Mouse (Mus musculus): Measurements from ENCODE around the gene Ctdspl. TPM values are rescaled to one million over a fixed set of nuclear protein-coding genes. Genes with fewer than 3 reads are reported as not detected.

Gene Ctdspl
- polyA plus RNA-seq (2012; rRNA removed), result 40.5 and 42.4 TPM in 2 replicates

DNA sequence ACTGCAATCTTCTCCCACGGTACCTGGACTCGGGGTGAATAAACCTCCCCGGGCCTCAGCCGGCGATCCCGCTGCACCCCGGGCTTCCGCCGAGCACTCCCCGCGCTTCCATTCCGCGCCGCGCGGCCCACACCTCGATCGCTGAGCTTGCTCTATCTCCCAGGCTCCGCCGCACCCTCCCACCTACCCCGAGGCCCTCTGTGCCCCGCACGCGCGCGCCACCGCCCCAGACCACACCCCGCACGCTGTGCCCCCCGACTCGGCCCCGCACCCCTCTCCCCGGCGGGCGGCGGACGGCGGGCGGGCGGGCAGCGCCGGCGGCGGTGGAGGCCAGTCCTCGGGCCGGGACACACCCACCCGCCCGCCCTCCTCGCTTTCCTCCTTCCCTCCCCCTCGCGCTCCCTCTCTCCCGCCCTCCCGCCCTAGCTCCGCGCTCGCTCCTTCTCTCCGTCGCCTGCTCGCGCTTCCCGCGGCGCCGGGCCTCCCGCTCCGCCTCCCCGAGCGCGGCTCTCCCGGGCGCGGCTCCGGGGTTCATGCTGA is at the start of gene Ctdspl:
TSS of gene Ctdspl (plus strand) at position 343 of the 540 bp plus-strand sequence.
- DNase-seq (ENCODE audit: low read depth), result no peak

DNA sequence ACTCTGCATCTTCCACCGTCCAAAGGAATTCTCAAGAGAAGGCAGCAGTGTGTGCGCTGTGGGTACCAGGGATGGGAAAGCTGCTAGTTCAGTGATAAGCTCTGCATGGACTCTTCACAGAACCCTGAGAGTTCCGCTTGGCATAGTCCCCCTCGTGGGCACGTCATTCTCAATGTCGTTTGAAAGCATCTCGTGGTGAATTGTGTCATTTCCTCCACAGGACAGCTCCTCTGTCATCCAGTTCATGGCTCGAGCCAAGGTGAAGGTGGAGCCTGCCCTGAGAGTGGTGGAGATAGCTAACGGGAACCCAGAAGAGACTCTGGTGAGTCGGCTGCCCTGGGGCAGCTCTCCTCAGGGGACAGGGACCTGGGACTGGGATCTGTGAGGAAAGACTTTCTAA is 49.4 kb upstream of the Ctdspl start:
- DNase-seq (ENCODE audit: low read depth), result no peak

DNA sequence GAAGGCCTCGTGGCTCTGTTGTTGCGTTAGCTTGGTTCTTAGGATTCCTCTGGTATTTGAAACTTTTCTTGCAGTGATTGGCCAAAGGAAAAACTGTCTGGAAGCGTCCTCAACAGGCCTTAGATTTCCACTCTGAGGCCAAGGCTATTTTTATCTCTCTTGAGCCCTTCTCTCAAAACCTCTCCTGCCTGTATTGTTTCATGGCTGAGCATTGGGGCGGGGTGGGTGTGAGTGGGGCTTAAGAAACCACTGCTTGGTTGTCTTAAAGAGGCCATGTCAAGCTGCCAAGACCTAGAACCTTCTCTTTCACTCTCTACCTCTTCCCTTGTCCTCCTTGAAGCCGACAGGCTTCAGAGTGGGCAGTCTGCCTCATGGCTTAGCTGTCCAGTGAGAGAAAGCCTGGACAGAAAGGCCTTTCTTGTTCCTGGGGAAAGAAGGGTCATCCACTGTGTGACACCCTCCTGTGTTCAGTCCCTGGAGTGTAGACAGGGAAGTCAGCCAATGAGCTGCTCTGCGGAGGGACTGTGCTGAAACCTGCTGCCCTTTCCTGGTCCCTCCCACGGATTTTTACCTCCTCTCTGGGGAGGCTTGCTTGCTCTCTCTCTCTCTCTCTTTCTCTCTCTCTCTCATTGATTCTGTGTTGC is 48.8 kb upstream of the Ctdspl start:
- DNase-seq (ENCODE audit: low read depth), result no peak

DNA sequence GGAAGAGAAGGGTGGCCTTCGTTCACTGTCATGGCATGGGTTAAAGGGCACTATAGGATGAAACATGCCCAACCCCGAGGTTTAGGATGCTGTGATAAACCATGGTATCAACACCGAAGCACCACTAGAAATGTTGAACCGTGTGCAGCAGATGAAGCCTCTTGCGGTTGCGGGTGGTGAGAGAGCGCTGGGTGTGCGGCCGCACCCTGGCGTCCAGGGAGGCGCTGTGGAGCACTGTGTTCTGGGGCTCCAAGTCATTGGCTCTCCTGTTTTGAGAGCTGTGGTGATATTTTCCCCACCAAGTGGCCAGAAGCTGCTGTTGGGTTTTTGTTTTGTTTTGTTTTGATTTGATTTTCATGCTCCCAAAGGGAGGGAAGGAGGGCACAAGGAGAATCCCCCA is 47.7 kb upstream of the Ctdspl start:
- DNase-seq (ENCODE audit: low read depth), result no peak

DNA sequence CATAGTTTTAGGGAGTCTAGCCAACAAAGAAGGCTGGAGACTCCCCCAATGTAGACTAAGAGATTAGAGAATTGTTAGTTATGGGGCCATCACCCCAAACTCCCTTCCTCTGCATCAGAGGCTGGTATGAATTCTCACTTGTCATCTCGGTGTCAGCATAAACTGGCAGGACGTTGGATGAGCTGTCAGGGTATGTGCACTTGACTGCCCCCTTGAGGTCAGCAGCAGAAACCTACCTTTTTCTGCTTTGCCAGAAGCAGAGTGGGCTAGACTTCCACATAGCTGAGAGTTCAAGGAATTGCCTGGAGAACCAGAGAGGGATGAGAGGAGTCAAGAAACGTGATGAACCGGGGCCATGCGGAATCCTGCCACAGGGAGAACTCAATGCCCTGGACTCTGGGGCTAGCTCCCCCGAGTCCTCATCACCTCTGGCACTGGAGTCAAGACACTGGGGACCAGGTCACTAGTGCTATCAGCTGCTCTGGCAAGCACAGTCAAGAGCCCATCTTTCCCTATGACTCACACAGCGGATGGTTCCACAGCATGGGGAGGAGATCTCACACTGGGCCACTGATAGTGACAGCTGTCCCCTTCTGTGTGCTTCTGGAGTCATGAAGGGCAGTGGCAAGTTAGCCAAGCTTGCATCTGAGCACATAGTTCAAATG is 44.8 kb upstream of the Ctdspl start:
- DNase-seq (ENCODE audit: low read depth), result no peak

DNA sequence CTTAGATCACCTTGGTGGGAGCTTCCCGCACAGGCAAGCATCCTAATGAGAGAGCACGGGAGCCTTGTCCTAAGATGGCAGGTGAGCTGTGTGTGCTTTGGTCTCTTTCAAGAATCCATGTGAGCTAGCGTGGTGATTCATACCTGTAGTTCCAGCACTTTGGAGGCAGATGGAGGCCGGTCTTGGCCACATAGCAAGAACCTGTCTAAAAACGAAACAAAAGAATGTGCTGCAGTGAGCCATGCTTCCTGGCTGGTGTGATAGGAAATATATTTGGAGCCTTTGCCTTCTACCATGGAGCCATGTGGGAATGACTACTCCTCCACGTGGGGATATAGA is 44.3 kb upstream of the Ctdspl start:
- DNase-seq (ENCODE audit: low read depth), result no peak

DNA sequence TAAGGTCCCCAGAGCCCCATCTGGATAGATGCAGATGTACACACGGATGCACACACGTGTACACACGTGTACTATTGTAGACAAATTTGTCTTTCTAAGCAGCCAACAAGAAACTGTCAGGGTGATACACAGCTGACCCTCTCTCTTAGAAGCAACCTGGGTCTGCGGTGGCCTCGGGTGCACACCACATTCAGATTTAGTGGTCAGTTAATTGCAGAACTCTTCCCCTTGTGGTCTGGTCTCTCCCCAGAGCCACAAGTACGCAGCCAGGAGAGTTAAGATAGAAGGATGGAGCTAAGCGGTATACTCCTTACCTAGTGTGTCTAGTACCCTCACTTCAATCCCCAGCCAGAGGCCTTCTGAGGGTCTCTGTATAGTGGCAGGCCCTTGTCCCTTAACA is 43.1 kb upstream of the Ctdspl start:
- no peak for DNase-seq (ENCODE audit: low read depth)

DNA sequence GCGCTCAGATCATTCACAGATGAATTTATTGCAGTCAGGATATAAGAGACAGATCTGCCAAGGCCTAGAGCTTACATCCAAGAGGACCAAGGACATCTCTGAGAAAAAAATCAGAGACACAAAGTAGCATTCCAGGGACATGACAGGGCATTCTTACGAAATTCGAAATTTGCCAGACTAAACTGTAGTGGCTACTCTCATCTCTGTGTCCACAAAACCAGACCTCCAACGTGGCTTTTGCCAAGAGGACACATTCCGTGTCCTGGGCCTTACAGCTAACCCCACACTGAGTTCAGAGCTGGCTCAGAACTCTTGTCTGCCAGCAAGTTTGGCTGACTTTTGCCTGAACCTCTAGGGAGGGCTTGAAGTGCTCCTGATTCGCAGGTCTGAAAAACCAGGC is 40.5 kb upstream of the Ctdspl start:
- no peak for DNase-seq (ENCODE audit: low read depth)

DNA sequence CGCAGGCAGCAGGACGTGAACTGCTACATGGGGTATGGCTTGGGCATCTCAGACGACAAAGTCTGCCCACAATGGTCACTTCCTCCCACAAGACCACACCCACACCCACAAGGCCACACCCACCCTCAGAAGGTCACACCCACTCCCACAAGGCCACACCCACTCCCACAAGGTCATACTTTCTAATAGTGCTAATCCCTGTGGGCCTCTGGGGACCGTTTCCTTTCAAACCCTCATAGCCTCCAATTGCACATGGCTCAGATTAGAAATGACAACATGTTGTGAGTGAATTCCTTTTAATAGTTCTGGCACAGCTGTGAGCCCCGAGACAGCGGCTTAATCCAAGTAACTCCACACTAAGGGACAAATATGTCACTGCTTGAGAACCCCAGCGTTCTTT is 39.1 kb upstream of the Ctdspl start:
- no peak for DNase-seq (ENCODE audit: low read depth)

DNA sequence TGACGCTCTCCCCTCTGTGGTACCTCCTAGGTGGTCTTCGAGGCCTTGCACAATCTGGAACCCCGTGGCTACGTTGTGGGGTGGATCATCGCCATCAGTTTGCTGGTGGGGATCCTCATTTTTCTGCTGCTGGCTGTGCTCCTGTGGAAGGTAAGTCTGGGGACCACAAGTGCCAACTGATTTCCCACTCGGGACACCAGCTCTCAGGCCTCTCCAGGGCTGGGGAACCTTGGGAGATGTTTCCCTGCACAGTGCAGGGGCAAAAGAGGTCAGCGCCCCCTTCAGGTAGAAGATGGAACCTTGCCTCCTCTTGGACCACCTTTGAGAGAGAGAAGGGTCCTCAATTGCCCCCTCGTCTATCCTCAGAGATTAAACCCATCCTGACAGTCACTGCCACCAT is 38.5 kb upstream of the Ctdspl start:
- no peak for DNase-seq (ENCODE audit: low read depth)

DNA sequence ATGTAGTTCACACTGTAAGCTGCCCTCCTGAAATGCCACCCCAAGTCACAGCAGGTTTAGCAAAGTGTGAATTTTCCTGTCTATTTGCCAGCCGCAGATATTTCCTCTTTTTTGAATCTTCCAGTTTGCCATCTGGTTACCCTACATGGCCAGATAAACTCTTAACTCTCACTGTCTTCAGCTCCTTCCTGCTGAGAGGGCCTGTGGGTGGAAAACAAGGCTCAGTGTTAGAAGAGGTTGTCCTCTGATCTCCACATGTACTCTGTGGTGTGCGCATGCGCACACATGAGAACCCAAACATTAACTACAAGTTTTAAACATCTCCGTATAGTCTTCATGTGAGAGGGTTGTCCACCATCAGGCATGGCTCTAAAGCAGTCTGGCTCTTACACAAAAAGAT is 36.1 kb upstream of the Ctdspl start:
- no peak for DNase-seq (ENCODE audit: low read depth)

DNA sequence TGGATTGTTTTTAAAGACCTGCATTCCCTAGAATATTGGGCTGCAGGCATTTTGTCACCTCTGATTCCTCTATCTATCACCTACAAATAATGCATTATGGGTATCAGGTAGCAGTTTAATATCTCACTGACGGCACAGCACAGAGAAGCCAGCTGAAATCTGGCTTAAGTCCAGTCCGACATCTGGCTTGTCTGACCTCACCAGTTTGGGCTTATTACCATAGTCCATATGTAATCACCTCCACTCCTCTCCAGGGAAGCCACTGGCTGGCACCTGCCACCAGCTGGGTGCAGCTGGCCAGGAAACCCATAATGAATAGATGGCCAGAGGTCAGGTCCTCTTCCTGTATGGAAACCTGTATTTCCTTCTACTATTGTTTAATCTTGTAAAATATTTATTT is 35.6 kb upstream of the Ctdspl start:
- no peak for DNase-seq (ENCODE audit: low read depth)

DNA sequence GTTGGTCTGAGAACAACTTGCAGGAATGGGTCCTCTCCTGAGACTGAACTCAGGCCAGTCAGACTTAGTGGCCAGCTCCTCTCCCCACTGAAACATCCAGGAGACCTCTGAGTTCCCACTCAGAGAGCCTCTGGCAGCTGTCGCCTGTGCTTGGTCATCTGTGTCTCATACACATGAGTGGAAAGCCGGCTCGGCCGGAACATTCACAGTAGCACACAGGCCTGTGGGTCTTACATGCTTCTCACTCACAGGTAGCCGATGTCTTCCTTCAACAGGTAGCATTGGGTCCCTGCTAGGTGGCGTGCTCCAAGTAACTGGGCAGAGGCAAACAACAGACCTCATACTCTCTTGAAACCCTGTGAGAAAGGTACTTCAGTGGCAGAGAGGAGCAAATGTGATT is 35.2 kb upstream of the Ctdspl start:
- no peak for DNase-seq (ENCODE audit: low read depth)

DNA sequence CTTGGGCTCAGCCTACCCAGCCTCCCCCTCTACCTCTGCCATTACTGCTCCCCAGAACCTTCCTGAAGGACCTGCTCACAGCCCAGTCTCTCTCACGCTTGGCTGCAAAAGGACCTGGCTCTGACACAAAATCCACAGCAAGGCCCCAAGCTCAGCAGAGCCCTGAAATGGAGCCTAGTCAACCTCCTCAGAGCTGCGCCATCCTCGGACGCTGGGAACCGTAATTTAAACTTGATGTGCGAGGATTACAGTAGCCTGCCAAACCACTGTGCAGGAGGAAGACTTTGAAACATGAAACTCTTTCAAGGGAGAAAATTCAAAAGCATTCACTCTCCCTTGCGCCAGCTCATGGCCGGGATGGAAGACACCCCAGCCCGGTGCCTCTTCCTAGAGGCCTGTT is 34.7 kb upstream of the Ctdspl start:
- DNase-seq (ENCODE audit: low read depth), result no peak

DNA sequence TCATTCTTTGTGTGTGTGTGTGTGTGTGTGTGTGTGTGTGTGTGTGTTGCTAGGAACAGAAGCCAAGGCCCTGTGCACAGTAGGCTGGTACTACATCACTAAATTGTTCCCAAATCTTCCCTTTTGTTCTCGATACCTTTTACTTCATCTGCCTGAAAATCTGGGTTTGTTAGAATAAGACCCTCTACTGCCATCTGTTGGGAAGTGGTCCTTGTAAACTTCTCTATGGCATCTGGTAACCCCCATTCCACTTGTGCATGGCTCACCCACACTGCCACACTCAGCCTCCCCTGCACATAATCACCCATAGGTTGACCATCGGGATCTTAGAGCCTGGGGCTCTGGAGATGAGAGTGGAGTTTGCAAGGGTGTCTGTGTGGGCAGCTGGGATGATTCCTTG is 31.2 kb upstream of the Ctdspl start:
- DNase-seq (ENCODE audit: low read depth), result no peak

DNA sequence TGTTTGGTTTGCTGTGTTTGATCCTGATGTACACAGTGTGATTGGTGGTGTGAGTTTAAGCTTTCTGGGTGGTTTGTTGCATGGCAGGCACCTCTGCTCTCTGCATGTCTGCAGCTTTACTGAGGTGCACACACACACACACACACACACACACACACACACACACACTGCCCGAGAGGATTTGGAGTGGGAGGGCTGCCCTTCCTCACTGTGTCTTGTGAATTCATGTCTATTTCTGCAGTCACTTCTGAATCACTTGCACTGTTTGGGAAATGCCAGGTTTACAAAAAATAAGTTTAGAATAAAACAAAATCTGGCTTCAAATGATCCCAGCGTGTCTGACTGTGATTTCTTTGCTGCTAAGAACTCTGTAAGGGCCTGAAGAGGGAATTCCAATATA is 25.6 kb upstream of the Ctdspl start:
- no peak for DNase-seq (ENCODE audit: low read depth)

DNA sequence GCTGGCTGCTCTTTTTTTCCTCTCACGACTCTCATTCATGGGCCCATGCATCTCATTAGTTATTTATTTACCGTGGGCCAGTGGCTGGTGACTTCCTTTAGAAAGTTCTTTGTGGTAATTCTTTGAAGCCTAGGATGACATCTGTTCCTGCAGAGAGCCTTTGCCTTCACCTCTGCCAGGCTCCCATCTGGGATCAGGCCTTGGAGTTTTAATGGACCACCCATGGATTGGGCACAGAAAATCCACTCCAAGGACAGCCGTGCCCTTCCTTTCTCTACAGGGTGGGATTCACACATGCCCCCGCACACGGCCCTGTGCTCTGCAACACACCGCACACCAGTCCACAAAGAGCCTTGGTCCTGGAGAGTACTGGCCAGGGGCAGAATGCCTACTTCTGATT is 24.3 kb upstream of the Ctdspl start:
- no peak for DNase-seq (ENCODE audit: low read depth)

DNA sequence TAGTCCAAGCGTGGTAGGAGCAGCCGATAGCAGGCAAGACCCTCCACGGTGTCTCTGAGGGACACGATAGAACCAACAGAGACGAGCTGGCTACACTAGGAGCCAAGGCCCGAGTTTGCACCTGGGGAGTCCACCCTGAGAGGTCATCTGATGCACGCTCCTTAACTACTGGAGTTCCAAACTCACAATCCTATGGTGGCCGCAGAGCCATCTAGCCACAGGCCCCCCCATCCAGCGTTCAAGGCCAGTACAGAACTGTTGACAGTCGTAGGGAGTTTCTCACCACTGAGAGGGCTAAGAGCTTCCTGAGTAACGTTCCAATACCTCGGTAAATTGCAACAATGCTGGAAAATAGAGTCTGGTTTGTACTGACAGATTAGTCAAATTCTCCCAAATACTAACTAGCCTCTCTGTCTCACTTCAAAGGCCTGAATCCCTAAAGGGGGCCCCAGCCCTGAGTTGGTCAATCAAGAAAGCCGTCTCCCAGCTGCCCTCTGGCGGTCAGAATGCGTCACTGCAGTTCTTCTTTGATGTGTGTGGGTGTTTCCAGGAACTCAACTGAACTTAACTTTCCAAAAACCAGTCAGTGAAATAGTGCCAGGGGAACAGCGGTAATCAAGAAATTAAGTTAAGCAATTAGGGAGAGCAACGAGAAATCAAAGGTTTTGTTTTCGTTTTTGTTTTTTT is 18.2 kb upstream of the Ctdspl start:
- DNase-seq (ENCODE audit: low read depth), result no peak

DNA sequence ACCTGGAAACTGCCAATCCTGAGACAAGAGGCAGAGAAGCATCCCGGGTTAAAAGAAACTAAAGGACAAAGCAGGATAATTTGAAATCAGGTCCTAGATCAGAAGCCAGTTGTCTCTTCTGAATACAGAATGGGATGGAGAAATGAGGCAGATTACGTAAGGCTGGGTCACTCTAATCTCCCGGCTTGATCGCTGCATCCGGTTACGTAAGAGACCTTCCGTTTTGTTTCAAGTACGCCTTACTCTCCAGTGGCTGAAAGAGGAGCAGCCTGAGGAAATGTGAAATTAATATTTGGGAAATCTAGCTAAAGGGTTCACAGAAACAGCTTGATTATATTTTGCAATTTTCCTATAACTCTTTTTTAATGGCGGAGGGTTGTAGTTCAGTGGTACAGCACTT is 13.2 kb upstream of the Ctdspl start:
- DNase-seq (ENCODE audit: low read depth), result no peak

DNA sequence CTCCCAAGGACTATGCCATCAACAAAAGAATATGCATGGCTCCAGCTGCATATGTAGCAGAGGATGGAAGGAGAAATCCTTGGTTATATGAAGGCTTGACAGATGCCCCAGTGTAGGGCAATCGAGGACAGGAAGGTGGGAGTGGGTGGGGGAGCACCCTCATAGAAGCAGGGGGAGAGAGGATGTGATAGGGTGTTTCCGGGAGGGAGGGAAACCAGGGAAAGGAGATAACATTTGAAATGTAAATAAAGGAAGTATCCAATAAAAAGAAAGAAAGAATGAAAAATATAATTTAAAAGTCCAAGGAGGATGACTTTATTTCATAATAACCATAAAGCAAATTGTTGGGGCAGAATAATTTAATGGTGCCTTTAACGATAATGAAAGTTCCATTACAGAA is 12.6 kb upstream of the Ctdspl start:
- DNase-seq (ENCODE audit: low read depth), result no peak

DNA sequence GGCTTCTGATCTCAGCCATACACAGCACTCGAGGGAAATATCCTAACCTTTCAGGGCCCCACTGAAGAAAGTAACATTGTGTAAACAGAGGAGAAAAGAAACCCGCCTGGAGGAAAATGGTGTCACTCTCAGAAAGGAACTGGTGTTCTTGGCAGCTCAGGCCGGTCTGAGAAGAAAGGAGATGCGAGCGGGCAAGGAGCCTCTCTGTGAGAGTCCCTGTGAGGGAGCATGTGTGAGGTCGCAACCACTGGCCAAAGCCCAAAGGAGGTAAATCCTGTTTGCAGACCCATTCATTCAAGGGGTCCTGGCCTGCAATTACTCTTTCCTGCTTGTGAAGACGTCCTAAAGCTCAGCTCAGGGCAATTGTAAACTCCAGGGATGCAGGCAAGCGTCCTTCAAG is 11.7 kb upstream of the Ctdspl start:
- DNase-seq (ENCODE audit: low read depth), result no peak

DNA sequence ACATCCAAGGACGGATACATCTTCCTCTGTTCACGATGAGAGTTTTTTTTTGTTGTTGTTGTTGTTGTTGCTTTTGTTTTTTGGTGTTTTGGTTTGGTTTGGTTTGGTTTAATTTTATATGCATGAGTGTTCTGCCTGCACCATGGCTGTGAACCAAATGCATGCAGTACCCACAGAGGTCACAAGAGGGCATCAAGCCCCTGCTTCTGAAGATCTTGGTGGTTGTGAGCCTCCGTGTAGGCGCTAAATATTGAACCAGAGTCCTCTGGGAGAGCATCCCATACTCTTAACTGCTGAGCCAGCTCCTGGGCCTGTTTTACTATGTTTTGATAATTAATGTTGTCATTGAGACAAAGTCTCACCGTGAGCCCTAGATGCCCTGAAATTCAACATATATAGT is 11.0 kb upstream of the Ctdspl start:
- DNase-seq (ENCODE audit: low read depth), result no peak

DNA sequence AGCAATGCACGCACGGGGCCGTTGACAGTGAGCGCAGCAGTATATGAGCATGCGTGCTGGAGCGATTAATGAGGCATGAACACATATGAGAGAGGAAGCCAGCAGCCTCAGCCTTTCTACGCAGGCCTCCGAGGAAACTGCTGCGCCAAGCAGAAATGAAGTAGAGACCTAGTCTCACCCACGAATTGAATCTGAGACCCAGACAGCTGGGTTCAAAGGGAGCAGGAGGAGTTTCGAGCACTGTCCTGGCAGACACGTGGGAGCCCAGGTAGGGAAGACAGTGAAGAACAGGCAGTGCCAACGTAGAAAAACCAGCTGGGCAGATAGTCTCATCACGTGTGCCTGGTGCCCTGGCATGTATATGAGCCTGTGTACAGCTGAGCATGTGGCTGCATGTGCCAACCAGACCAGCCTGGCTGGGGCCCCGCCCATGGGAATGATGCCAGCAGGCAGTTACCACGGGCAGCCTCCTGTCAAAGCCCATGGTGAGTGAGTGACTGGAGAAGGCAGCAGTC is 6.5 kb upstream of the Ctdspl start:
- DNase-seq (ENCODE audit: low read depth), result no peak

Data from gonadal fat pad, adult 2 months (tissue).